Mouse (Mus musculus) layer of hippocampus, adult 11-12 months (tissue): ENCODE measurements around the gene Zbtb16.

ENCODE experiments used
- DNase-seq: peaks from one replicate; pipeline ENCODE4 v3.0.0; 2022; ENCODE audit warnings: low spot score

Gene Zbtb16

GRCm38 (mm10) chr9:48743338-48744285 is 92.4 kb downstream of the Zbtb16 start:
- DNase-seq: no peak

GRCm38 (mm10) chr9:48742150-48742549 is 93.9 kb downstream of the Zbtb16 start:
- DNase-seq: no peak

- no peak for DNase-seq
These were observed 94.5 kb downstream of the Zbtb16 start for GRCm38 (mm10) chr9:48741433-48742077.

GRCm38 (mm10) chr9:48740732-48741255 is 95.2 kb downstream of the Zbtb16 start:
- DNase-seq: no peak

GRCm38 (mm10) chr9:48740098-48740505 is 95.9 kb downstream of the Zbtb16 start:
- peak; percentile 96 for DNase-seq

GRCm38 (mm10) chr9:48738795-48739476 is 97.1 kb downstream of the Zbtb16 start:
- DNase-seq: no peak

- no peak for DNase-seq
These were observed 98.1 kb downstream of the Zbtb16 start for GRCm38 (mm10) chr9:48737911-48738310.

GRCm38 (mm10) chr9:48737210-48737850 is 98.7 kb downstream of the Zbtb16 start:
- DNase-seq: peak; percentile 95

- peak; percentile 80 for DNase-seq
These were observed 99.4 kb downstream of the Zbtb16 start for GRCm38 (mm10) chr9:48736361-48737209.

GRCm38 (mm10) chr9:48735466-48736312 is 100.3 kb downstream of the Zbtb16 start:
- no peak for DNase-seq

GRCm38 (mm10) chr9:48734725-48735465 is 101.1 kb downstream of the Zbtb16 start:
- DNase-seq: no peak

GRCm38 (mm10) chr9:48733817-48734544 is 102.0 kb downstream of the Zbtb16 start:
- peak; percentile 84 for DNase-seq

GRCm38 (mm10) chr9:48733083-48733482 is 102.9 kb downstream of the Zbtb16 start:
- no peak for DNase-seq

GRCm38 (mm10) chr9:48731651-48732536 is 104.1 kb downstream of the Zbtb16 start:
- no peak for DNase-seq

- no peak for DNase-seq
These were observed 105.5 kb downstream of the Zbtb16 start for GRCm38 (mm10) chr9:48730446-48730979.

GRCm38 (mm10) chr9:48729471-48729870 is 106.6 kb downstream of the Zbtb16 start:
- DNase-seq: no peak

GRCm38 (mm10) chr9:48728731-48729123 is 107.3 kb downstream of the Zbtb16 start:
- DNase-seq: no peak
